Mouse (Mus musculus) liver, adult 2 months (tissue): Measurements from ENCODE around the gene Vps13c.

ENCODE experiments used
- CTCF ChIP-seq: fragments of 200-500 bp; IDR thresholded peaks from 2 replicates; pipeline ENCODE4 v1.5.1; 2011; ENCODE audit warnings: low read depth, low read length, control low read depth
- POLR2A ChIP-seq: fragments of 200-500 bp; IDR thresholded peaks from 2 replicates; pipeline ENCODE4 v1.6.1; 2011; ENCODE audit warnings: low read length, control low read depth; ENCODE audit not compliant: insufficient read depth; ENCODE audit errors: extremely low read depth

DNA sequence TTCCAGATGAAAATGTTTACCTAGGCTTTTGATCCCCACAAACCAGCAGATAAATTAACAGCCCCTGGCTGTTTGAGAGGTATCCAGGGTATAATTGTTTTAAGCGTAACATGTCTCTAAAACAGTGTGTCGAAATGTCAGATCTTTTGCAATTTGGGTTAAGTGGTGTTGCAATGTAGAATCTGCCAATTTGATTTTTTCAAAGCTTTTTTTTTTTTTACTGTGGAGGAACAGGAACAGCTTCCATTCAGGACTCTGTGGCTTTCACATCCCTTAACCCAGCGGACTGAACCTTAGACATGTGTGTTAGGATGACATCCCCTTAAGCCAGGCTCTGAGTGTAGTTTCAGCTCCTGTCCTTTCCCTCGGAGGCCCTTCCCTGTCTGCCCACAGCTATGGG, 4.8 kb downstream of the Vps13c start:
- TF ChIP-seq POLR2A: no peak
- no peak for TF ChIP-seq CTCF
